Mouse (Mus musculus) 3T3-L1 (cell line): Measurements from ENCODE around the gene Lnx2.

Source experiments
- DNase-seq: peaks from one replicate; pipeline ENCODE4 v3.0.0-alpha.2; 2015; ENCODE audit warnings: low read depth, low spot score

The Lnx2 gene

DNA sequence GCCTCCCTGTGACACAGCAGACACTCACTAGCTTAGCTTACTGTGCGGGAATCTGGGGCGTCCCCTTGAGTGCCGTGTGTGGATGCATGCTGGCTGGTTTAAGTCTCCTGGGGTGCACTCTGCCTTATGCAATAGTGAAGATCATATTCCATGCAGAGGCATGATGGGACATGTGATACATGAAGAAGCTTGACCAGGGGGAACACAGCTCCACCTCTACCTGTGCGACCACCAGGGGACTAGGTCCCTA is 24.2 kb downstream of the Lnx2 start:
- no peak for DNase-seq

DNA sequence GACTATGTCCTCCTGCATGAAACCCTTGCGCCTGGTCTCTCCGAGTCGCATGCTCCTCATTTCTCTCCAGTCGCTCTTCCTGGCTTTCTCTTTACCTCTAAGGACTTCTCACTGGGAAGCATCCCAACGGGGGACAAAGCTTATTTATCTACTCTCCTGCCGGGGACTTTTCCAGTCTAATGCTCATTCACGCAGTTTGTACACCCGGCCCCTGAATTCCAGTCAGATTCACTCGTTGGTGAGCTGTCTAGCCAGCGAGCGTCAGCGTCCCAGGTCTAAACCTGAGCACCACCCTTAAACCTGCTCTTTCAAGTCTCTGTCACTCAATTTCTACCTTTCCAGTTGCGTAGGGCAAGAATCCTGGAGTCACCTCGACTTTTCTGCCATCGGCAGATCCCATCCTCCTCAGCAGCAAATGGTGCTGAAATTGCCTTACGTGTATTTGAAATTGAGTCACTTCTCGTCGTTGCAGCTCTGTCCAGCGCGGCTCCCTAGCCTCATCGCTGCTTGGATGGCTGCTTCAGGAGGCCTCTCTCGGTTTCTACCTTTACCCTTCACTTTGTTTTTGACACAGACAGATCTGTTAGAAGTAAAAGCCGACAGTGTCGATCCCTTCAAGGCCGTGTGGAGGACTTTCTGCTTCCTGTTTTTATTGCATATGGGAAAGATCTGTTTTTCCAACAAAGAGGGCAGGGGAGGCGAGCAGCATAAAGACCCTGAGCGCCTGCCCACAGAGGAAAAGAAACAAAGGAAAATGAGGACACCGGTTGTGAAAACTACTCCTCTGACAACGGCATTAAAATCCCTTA is 24.7 kb downstream of the Lnx2 start:
- no peak for DNase-seq

DNA sequence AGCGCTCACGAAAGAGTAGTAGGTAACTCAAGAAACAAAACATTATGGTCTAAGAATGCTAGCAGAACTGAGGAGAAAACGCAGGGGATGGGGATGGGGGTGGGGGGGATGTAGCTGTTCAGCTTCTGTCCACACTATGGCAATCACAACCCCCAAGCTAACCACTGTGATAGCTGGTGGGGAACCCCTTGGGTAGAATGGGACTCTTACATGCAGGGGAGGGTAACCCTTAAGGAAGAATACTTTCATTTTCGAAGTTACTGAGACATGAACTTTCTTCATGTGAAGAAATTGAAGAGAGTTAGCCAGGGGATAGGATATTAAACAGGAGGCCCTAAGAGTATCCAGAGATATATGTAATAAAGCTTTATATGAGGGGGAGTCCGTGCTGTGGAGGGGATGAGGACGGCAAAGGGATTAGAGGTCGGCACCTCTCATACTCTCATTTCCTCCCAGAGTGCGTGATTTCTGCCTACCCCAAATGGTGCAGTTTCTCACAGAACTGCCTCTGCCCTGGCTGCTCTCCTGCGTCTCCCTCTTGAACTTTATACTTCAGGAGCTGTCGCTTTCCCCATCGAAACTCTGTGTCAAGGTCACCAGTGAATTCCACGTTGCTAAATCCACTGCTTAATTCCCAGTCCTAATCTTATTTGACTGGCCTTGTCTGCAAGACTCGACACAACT is 25.4 kb downstream of the Lnx2 start:
- DNase-seq = no peak

DNA sequence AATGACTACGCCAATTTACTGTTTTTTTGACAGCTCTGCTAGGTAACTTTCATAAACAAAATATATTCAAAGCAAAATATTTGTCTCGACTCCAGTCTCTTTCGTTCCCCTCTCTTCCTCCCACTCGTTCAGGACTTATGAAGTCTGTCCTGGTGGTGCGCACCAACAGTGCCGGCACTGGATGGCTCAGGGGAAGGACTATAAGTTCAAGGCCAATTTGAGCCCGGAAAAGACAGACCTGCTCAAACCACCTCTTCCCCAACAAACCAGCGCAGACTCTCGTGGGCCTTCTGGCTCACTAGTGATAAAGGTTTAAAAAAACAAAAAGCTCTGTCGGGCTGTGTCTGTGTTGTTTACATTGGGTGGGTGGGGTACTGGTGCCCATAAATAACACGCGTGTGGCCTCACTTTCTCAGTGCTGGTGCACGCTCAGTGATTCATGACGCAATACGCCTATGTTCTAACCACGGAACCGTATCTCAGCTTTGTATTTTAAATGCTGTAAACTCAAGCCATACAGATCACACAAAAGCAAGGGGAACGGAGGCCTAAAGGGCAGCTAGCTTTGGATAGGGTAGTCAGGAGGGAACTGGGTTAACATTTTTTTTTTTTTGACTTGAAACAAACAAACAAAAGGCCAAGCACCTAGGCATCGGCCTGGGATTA is 26.7 kb downstream of the Lnx2 start:
- no peak for DNase-seq

DNA sequence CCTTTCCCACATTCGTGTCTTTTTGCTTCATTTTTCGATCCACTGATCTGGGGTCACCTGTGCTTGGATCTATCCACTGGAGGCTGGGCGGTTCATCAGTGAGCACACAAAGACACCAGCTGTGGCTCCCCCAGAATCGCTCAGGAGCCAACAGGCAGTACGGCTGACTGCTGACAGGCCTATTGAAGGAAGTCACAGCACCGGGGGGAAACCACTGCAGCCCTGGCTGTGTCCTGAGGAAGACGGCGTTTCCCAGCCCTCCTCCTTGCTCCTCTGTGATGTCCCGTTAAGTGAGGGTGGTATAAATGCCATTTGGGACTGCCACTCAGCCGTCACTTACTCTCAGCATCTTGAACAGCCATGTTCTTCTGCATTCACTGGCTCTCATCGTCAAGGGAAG is 30.5 kb downstream of the Lnx2 start:
- DNase-seq = no peak

DNA sequence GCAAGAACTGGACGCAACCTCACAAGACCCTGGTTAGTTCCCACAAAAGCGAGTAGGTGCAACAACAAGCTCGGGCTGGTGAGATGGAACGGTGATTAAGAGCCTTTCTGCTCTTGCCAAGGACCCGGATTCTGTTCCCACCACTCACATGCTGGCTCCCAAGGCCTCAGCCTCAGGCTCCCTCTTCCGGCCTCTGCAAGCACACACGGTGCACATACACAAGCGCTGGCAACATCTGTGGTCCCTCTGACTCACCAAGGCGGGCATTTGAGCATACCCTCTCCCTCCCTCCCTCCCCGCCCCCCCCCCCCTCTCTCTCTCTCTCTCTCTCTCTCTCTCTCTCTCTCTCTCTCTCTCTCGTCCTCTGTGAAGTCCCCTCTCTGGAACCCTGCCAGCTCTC is 31.1 kb downstream of the Lnx2 start:
- no peak for DNase-seq

DNA sequence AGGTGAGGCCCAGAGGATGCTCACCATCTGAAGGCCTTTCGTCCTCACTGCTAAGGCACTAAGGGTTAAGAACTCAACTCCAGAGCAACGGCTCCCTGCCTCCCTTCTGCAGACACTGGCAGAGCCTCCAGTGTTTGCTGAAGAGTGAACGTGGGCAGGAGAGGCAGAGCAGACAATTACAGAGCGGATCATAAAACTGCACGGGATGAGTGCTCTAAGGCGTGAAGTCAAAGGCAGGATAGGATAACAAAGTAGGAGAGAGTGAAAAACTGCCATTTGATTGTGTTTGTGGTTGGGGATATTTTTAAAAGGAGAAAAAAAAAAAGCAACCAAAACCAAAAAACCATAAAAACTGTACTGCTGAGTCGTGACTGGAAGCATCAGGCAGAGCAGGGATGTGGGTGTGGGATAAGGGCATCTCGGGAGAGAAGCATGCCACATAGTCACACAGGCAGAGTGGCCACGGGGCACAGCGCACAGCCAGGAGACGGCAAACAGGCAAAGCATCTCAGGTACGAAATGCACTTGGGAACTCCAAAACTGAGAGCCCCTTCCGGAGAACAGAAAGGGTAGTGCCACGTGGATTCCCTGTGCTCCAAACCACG is 33.0 kb downstream of the Lnx2 start:
- DNase-seq = no peak

DNA sequence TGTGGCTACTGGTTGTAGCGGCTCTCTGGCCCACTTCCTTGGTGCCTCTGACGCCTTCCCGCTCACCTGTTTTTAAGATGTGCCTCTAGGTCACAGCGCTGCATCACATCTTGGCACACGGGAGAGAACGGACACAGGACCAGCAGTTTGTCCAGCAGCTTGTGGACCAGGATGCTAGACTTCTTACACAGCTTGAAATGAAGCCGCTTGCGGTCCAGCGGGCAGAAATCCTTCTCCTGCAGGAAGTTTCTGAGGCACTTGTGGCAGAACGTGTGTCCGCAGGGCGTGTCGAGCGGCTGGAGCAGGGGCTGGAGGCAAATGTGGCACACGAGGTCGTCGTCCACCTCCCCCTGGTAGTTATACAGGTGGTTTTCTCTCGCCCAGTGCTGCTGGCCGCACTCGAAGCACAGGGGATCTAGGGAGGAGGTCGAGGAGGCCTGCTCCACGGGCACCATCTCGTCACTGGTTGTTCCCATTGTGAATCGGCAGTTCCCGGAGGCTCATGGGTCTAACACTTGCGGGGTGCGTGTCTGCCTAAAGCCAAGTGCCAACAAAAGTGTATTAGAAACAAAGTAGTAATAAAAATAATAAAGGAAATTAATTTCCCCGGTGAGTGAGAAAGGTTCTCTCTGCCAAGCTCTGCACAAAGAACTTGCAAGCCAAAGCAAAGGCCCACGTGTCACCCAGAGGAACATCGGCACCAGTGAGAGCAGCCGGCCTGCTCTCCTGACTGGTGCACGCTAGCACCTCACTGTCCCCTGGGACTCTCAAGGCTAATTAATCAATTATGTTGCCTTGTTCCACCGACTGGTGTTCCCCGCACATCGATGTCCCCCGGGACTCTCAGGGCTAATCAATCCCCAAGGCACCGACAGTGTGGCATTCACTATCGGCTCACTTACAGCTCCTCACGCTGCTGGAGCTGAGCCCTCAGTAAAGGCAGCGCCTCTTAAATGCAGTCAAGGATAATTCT is 34.1 kb downstream of the Lnx2 start:
- DNase-seq = no peak

DNA sequence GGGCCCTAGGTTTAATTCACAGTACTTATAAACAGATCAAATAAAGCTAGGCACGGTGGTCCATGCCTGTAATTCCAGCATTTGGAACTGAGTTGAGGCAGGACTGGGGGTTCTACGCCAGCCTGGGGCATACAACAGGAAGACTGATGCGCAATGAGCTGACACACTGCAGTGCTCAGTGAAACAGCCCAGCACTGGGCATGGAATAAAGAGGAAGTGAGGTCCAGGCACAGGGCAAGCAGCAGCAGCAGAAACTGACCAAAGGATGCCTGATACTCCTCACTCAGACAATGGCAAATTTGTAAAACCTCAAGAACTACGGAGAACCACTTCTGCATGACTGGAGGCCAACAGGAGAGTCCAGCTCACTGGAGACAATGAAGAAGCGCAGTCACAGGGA is 37.0 kb downstream of the Lnx2 start:
- DNase-seq = no peak

DNA sequence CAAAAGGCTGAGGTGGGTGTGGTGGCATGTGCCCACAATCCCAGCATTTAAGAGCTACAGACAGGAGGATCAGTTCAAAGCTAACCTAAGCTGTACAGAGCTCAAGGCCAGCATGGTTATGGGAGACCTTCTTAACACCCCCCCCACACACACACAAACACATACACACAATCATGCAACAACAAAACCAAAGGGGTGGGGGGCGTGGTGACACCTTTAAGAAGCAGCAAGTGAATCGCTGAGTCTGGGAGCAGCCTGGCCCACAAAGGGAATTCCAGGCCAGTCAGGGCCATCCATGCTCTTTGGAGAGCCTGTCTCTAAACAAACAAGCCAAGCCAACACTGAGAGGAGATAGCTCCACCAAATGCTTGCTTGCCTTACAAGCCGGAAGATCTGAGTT is 38.8 kb downstream of the Lnx2 start:
- DNase-seq = no peak

DNA sequence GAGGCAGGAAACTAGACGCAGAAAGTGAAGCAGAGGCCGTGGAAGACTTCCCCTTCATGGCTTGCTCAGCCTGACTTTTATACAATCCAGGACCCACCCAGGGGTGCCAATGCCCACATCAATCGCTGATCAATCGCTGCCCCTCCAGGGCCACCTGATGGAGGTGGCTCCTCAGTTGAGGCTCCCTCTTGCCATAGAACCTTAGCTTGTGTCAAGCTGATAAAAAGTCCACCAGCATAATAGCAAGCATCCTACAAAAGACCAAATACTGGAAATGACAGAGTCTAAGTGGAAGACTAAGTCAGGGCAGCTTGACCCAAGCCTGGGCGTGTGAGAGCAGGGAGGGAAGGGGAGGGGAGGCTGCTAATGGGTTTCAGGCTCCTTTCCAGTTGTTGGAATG is 39.7 kb downstream of the Lnx2 start:
- no peak for DNase-seq

DNA sequence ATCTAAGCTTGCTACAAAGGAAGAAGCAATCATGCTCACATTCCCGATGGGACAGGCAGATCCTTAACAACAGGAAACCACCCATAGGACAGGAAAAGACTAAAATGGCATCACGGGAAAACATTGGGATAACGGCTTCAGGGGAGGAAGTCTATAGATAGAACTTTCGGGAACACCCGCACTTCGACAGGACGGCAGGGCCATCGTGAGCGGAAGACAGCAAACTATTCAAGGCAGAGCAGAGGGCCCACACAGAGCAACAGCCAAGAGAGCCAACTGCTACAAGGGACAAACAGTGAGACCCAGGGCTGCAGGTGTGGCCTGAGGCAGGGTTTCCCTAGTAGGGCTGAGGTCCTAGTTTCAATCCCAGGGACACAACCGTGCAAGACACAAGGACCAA is 40.4 kb downstream of the Lnx2 start:
- DNase-seq = no peak

DNA sequence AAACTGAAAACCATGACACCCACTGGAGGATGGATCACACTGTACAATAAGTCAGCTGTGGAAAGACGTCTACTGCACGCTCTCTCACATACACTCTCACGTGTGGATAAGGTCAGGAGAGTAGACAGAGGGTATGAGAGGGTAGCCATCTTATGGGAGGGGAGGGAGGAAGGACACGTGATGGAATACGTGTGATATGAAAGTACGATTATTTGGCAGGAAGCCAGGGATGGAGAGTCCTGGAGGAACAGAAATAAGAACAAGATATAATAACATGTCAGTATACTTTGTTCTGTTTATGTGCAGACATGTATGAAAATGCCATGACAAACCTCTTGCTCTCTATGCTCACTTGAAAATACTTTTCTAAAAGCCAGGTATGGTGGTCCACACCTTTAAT is 41.1 kb downstream of the Lnx2 start:
- no peak for DNase-seq

DNA sequence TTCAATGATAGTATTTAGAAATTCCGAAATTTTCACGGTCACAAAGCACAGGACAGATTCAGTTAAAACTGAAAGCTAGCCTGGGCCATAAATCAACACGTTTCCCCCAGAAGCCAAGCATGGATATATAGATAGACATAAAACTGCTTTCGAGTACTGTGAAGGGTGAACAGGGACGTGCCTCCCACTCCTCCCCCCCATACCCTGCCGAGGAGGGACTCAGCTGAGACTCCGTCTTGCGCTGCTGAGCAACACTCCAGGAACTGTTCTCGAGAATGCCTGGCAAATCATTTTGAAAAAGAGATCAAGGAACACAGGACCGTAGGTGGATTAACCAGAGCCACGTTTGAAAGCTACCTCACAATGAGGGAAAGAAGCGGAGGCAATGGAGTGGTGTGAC is 42.1 kb downstream of the Lnx2 start:
- no peak for DNase-seq

DNA sequence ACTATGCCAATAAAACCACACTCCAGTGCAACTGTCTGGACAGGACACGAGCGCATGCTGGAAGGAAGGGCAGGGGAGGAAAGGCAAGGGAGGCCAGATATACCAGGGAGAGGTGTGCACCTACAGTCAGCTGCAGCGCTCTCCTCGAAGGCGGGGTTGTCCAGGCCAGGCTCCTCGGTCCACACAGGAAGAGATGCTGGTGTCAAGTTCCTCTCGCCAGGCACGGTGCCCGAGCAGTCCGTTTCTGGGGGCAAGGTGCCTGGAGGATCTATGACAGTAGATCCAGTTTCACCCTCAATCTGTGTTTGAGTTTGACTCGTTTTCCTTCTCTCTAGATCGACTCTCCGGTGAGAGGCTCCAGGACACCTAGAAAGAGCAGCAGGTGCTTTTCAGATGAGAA is 43.2 kb downstream of the Lnx2 start:
- DNase-seq = no peak

DNA sequence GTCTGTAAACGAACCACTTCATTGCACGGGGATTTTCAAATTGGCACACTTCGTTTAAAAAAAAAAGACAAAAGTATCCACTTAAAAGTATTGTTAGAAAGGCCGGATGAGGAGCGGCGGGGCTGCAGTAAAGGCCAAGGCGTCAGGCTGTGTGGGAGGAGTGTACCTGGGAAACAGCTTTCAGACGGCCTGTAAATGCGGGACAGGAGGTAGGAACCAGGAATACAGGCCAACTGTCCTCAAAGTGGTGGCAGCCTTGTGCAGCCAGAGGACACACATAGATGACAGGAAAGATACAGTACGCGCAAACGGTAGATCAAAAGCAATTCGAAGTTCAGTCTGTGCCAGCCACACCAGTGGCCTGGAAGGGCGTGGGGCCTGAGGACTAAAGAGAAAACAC is 45.1 kb downstream of the Lnx2 start:
- DNase-seq = no peak

DNA sequence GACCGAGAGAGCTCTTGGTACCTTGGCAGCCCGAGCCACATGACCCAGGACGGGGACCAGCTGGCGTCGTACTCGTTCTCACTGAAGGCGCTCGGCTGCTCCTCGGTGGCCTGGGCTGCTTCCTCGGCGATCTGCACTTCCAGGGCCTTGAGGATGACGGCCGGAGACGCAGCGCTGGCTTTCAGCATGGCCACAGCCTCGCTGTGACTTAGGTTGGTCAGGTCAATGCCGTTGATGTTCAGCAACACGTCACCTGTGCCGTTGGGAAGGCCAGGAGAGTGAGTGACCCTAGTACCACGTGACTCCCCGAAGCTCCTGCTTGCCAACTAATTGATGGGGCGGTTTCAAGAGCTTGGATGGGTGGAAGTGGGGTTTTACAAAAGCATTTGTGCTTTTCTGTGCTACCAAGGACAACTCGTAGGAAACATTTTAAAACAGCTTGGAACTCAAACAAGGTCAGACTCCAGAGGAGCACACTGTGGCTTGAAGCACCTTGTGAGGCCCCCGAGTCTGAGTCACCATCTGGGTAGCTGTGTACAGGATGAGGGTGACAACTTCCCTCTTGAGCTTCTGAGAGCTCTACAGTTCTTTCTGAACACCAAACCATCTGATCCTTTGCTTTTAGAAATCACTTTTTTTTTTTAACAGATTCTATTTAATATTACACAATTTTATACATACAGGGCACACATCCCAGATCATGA is 51.9 kb downstream of the Lnx2 start:
- no peak for DNase-seq

DNA sequence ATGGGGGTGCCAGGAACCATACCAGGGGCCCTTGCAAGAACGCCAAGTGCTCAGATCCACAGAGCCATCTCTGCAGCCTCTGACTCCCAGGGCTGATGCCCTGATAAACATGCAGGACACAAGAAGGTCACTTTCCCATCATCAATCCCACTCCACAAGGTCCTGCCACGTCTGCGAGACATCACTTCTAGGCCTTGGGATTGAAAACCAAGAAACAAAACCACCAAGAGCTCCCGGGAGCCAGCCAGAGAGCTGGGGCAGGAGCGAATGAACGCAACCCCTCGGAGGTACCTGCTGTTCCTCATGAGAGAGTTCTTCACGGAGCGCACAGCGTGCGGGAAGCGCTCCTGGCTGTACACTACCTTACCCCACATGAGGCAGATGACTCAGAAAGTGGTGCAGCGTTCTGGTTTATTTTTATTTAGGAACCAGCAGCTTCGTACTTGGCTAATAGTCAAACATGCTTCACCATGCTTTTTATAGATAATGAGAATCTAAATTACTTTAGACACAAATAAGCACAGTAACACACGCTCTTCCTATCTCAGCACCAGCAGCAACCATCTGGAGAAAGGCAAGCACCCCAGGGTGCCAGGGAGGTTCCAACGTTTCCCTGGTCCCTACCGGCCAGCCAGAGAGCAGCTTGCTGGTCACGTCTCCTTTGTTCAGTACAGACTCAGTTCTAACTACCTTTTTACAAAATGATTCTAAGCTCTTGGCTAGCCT is 53.0 kb downstream of the Lnx2 start:
- no peak for DNase-seq

DNA sequence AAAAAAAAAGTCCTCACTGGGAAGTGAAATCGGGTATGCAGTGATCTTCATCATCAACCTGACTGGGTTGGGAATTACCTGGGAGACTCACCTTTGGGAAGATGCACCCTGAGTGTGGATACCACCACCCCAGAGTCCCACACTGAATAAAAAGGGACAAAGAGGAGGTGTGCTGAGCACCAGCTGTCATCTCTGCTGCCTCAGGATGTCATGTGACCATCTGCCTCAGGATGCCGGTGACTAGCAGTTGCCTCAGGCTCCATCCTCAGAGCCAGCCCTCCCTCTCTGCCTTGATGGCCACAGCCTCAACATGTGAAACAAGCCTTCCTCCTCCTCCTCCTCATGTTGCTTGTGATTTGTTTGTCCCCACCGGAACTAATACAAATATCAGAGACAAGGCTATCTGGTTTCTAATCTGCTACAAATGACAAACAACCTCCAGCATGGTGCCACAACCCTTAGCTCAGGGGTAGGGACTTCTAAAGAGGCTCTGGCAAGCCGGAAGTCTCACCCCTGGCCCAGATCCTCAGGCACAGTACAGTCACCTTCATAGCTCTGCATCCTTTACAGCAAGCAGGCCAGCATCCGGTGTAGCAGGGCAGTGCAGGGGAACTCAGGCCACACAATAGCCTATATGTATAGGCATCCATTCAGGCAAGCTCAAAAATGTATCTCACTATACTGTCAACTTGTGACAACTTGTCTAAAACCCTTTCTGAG is 54.7 kb downstream of the Lnx2 start:
- peak; percentile 11 for DNase-seq

DNA sequence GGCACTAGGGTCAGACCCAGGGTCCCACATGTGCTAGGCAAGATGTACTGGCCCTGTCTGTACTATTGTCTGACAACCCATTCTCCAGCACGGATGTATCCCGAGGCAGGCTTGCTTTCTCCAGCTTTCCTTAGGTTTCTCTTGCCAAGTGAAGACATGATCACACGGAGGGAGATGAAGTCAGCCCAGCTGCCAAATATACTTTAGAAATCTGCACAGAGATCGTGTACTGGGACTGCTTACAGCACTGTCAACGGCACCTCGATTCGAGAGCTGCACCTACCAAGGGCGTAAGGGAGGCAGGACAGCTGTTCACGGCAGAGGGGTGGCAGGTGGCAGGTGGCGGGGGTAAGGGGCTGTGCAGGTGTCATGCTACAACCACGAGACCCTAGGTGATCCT is 55.8 kb downstream of the Lnx2 start:
- no peak for DNase-seq
